Mouse (Mus musculus) right cerebral cortex, adult 2 months (tissue): ENCODE data around the gene Lsamp.

Source experiments
- DNase-seq, 2 experiments: peaks; one replicate each; pipeline ENCODE4 v3.0.0; 2021 to 2022; ENCODE audit warnings: low spot score in 2 of 2

Lsamp gene

GRCm38 (mm10) chr16:41917057-41917821, 1933.1 kb downstream of the Lsamp start:
- DNase-seq, result no peak

GRCm38 (mm10) chr16:41929546-41929945, 1945.4 kb downstream of the Lsamp start:
- DNase-seq, result no peak

- DNase-seq, result peak; percentile 34 to 57
Observed at GRCm38 (mm10) chr16:41935701-41936100, 1951.5 kb downstream of the Lsamp start.

GRCm38 (mm10) chr16:41936908-41937595, 1952.9 kb downstream of the Lsamp start:
- DNase-seq, result no peak

- DNase-seq, result no peak
Observed at GRCm38 (mm10) chr16:41937596-41937990, 1953.4 kb downstream of the Lsamp start.

GRCm38 (mm10) chr16:41938258-41938657, 1954.1 kb downstream of the Lsamp start:
- peak; percentile 57 to 66 for DNase-seq

GRCm38 (mm10) chr16:41941591-41942315, 1957.6 kb downstream of the Lsamp start:
- DNase-seq, result no peak

- no peak for DNase-seq
Observed at GRCm38 (mm10) chr16:41957811-41958210, 1973.7 kb downstream of the Lsamp start.

GRCm38 (mm10) chr16:41965636-41966035, 1981.5 kb downstream of the Lsamp start:
- no peak for DNase-seq

- peak in 1 of 2 experiments; percentile 27 for DNase-seq
Observed at GRCm38 (mm10) chr16:41969215-41969614, 1985.1 kb downstream of the Lsamp start.

GRCm38 (mm10) chr16:41974866-41975719, 1990.9 kb downstream of the Lsamp start:
- no peak for DNase-seq

- peak; percentile 13 to 23 for DNase-seq
Observed at GRCm38 (mm10) chr16:41976897-41977296, 1992.7 kb downstream of the Lsamp start.

- peak; percentile 13 to 40 for DNase-seq
Observed at GRCm38 (mm10) chr16:41996956-41997355, 2012.8 kb downstream of the Lsamp start.

- no peak for DNase-seq
Observed at GRCm38 (mm10) chr16:42002925-42003324, 2018.8 kb downstream of the Lsamp start.

GRCm38 (mm10) chr16:42003506-42003905, 2019.3 kb downstream of the Lsamp start:
- DNase-seq, result peak; percentile 50 to 73

GRCm38 (mm10) chr16:42004166-42004565, 2020.0 kb downstream of the Lsamp start:
- DNase-seq, result no peak

GRCm38 (mm10) chr16:42014937-42015336, 2030.8 kb downstream of the Lsamp start:
- DNase-seq, result no peak

GRCm38 (mm10) chr16:42015443-42015842, 2031.3 kb downstream of the Lsamp start:
- no peak for DNase-seq

GRCm38 (mm10) chr16:42016791-42017643, 2032.9 kb downstream of the Lsamp start:
- DNase-seq, result peak in 1 of 2 experiments; percentile 33

GRCm38 (mm10) chr16:42022566-42022965, 2038.4 kb downstream of the Lsamp start:
- no peak for DNase-seq
